ENCODE assay signal across 16 mouse cellular contexts in genomic region chr2:112761196-112761913, GRCm38 (mm10).
A peak's percentile ranks its signal among the peaks of the same experiment; 100 is the strongest.
DNase-seq lines count a peak whose midpoint lies in the region; ATAC-seq and TF ChIP-seq lines count a peak whose summit lies in the region.
"Had no signal": no experiment of that assay in that cellular context is flagged by ENCODE, and none has a peak within 500 bp of the region (broad histone marks: within the 10 kb centered on the region; RNA-seq: fewer than 3 reads in every experiment).

No protein-coding gene starts in this region.

- peak overlapping the region; percentile 21 for H3K27ac ChIP-seq in forebrain, embryonic 13.5 days
- H3K27ac ChIP-seq in forebrain, embryonic 11.5 days (ENCODE audit: low read depth, low read length): no peak overlapping the region
- no peak overlapping the region for H3K27ac ChIP-seq in midbrain, embryonic 11.5 days (ENCODE audit: low read depth, low read length)
- no peak overlapping the region for H3K27ac ChIP-seq in midbrain, embryonic 14.5 days (replicated peaks; ENCODE audit: low read depth, low read length)
- H3K27ac ChIP-seq in forebrain, embryonic 15.5 days (replicated peaks): peak overlapping the region; percentile 53
- no peak overlapping the region for H3K27ac ChIP-seq in gastrocnemius, adult 2 months
- H3K27ac ChIP-seq: heart, embryonic 15.5 days; limb, embryonic 12.5 days; liver, embryonic 14.5 days had no signal

- no peaks in the 10 kb centered on the region for H3K27me3 ChIP-seq in forebrain, embryonic 13.5 days
- no peaks in the 10 kb centered on the region for H3K27me3 ChIP-seq in forebrain, embryonic 11.5 days (ENCODE audit: control insufficient read depth, insufficient read depth, low read length)
- no peaks in the 10 kb centered on the region for H3K27me3 ChIP-seq in midbrain, embryonic 11.5 days (ENCODE audit: control insufficient read depth, insufficient read depth, low read length)
- H3K27me3 ChIP-seq in midbrain, embryonic 14.5 days (ENCODE audit: control insufficient read depth, insufficient read depth, low read length): no peaks in the 10 kb centered on the region
- no peaks in the 10 kb centered on the region for H3K27me3 ChIP-seq in forebrain, embryonic 15.5 days
- H3K27me3 ChIP-seq: heart, embryonic 15.5 days had no signal

- WGBS in forebrain, embryonic 13.5 days: 63% methylated on average over 6 of the region's 6 CpGs
- 78% methylated on average over 6 of the region's 6 CpGs for WGBS in forebrain, embryonic 11.5 days
- 77% methylated on average over 6 of the region's 6 CpGs for WGBS in midbrain, embryonic 11.5 days
- WGBS in midbrain, embryonic 14.5 days: 72% methylated on average over 6 of the region's 6 CpGs
- WGBS in forebrain, embryonic 15.5 days: 41% methylated on average over 6 of the region's 6 CpGs

- intact Hi-C loops in gastrocnemius, adult 2 months (cut with DNase I): loop anchor here (10.0 kb wide), 1 partner anchor 227 kb away; no protein-coding TSS in a partner anchor

- H3K9ac ChIP-seq in forebrain, embryonic 13.5 days: no peak overlapping the region
- no peak overlapping the region for H3K9ac ChIP-seq in forebrain, embryonic 11.5 days (ENCODE audit: low read length)
- no peak overlapping the region for H3K9ac ChIP-seq in midbrain, embryonic 11.5 days (ENCODE audit: low read length)
- H3K9ac ChIP-seq in midbrain, embryonic 14.5 days (replicated peaks; ENCODE audit: low read length): no peak overlapping the region
- no peak overlapping the region for H3K9ac ChIP-seq in forebrain, embryonic 15.5 days (replicated peaks)
- H3K9ac ChIP-seq: heart, embryonic 15.5 days; limb, embryonic 12.5 days; liver, embryonic 14.5 days had no signal

- no peaks in the 10 kb centered on the region for H3K9me3 ChIP-seq in forebrain, embryonic 13.5 days (replicated peaks)
- H3K9me3 ChIP-seq in forebrain, embryonic 11.5 days (ENCODE audit: control insufficient read depth, low read length): no peaks in the 10 kb centered on the region
- no peaks in the 10 kb centered on the region for H3K9me3 ChIP-seq in midbrain, embryonic 11.5 days (ENCODE audit: control insufficient read depth, low read length)
- H3K9me3 ChIP-seq in midbrain, embryonic 14.5 days (ENCODE audit: control insufficient read depth, low read length): no peaks in the 10 kb centered on the region
- H3K9me3 ChIP-seq in forebrain, embryonic 15.5 days: no peaks in the 10 kb centered on the region
- H3K9me3 ChIP-seq: G1E; heart, embryonic 15.5 days; limb, embryonic 12.5 days had no signal

- ATAC-seq in forebrain, embryonic 13.5 days: peak; percentile 71
- no peak for ATAC-seq in forebrain, embryonic 11.5 days (replicated peaks; ENCODE audit: low FRiP score)
- peak; percentile 8; the same call in 1 of the 2 replicates for ATAC-seq in midbrain, embryonic 11.5 days (ENCODE audit: low FRiP score)
- no peak for ATAC-seq in midbrain, embryonic 14.5 days (ENCODE audit: low FRiP score, low TSS enrichment)
- peak; percentile 80 for ATAC-seq in forebrain, embryonic 15.5 days (replicated peaks)

- H3K4me2 ChIP-seq in forebrain, embryonic 13.5 days: no peak overlapping the region
- H3K4me2 ChIP-seq in forebrain, embryonic 11.5 days (ENCODE audit: low read depth, low read length, severe bottlenecking): no peak overlapping the region
- H3K4me2 ChIP-seq in midbrain, embryonic 11.5 days: no peak overlapping the region
- no peak overlapping the region for H3K4me2 ChIP-seq in midbrain, embryonic 14.5 days (ENCODE audit: low read length)
- no peak overlapping the region for H3K4me2 ChIP-seq in forebrain, embryonic 15.5 days (replicated peaks)
- H3K4me2 ChIP-seq: heart, embryonic 15.5 days; limb, embryonic 12.5 days had no signal

- TF ChIP-seq CTCF in gastrocnemius, adult 2 months (IDR thresholded peaks at IDR 0.05): no peak

- H3K4me1 ChIP-seq in forebrain, embryonic 13.5 days: peaks cover 8% of the 10 kb centered on the region
- no peaks in the 10 kb centered on the region for H3K4me1 ChIP-seq in forebrain, embryonic 11.5 days (replicated peaks; ENCODE audit: control insufficient read depth, insufficient read depth, low read length)
- no peaks in the 10 kb centered on the region for H3K4me1 ChIP-seq in midbrain, embryonic 11.5 days (ENCODE audit: control insufficient read depth, insufficient read depth, low read length)
- no peaks in the 10 kb centered on the region for H3K4me1 ChIP-seq in midbrain, embryonic 14.5 days (ENCODE audit: control insufficient read depth, insufficient read depth, low read length)
- H3K4me1 ChIP-seq in forebrain, embryonic 15.5 days: peaks cover 12% of the 10 kb centered on the region; the same call in 1 of the 2 replicates
- H3K4me1 ChIP-seq: heart, embryonic 15.5 days; limb, embryonic 12.5 days had no signal

- H3K36me3 ChIP-seq in forebrain, embryonic 13.5 days (ENCODE audit: poor library complexity, severe bottlenecking): no peaks in the 10 kb centered on the region
- H3K36me3 ChIP-seq in forebrain, embryonic 11.5 days (ENCODE audit: control insufficient read depth, insufficient read depth, low read length): no peaks in the 10 kb centered on the region
- H3K36me3 ChIP-seq in midbrain, embryonic 11.5 days (ENCODE audit: control insufficient read depth, insufficient read depth, low read length): no peaks in the 10 kb centered on the region
- H3K36me3 ChIP-seq in midbrain, embryonic 14.5 days (ENCODE audit: control insufficient read depth, insufficient read depth, low read length): no peaks in the 10 kb centered on the region
- H3K36me3 ChIP-seq in forebrain, embryonic 15.5 days: no peaks in the 10 kb centered on the region
- H3K36me3 ChIP-seq: G1E; heart, embryonic 15.5 days; limb, embryonic 12.5 days had no signal

- no peak overlapping the region for H3K4me3 ChIP-seq in forebrain, embryonic 13.5 days
- no peak overlapping the region for H3K4me3 ChIP-seq in forebrain, embryonic 11.5 days (ENCODE audit: low read depth, low read length)
- no peak overlapping the region for H3K4me3 ChIP-seq in midbrain, embryonic 11.5 days (ENCODE audit: low read depth, low read length)
- no peak overlapping the region for H3K4me3 ChIP-seq in midbrain, embryonic 14.5 days (replicated peaks; ENCODE audit: low read depth, low read length)
- H3K4me3 ChIP-seq in forebrain, embryonic 15.5 days: no peak overlapping the region
- no peak overlapping the region for H3K4me3 ChIP-seq in gastrocnemius, adult 2 months
- H3K4me3 ChIP-seq: heart, embryonic 15.5 days; limb, embryonic 12.5 days had no signal

- no peak for DNase-seq in forebrain, embryonic 11.5 days (ENCODE audit: low spot score)
- DNase-seq in midbrain, embryonic 11.5 days (ENCODE audit: low spot score, missing footprints): no peak
- DNase-seq in midbrain, embryonic 14.5 days: no peak
- DNase-seq in retina, embryonic 14.5 days (ENCODE audit: low spot score): peak; percentile 10
- no peak for DNase-seq in gastrocnemius, adult 2 months
- DNase-seq: cerebellum, adult 18-20 months; gastrocnemius, postnatal 36 days; lung, postnatal 14 days; right cerebral cortex, postnatal 4 days; thymus, adult 18-20 months had no signal

Comparison
In these comparisons a context has a peak if more than half of its experiments do, and no peak if none do; other contexts are left out.
1. ATAC-seq: peak in forebrain, embryonic 13.5 days (single experiment), midbrain, embryonic 11.5 days (single experiment) and forebrain, embryonic 15.5 days (single experiment); none in forebrain, embryonic 11.5 days (single experiment) and midbrain, embryonic 14.5 days (single experiment).
2. H3K27ac ChIP-seq: peak in forebrain, embryonic 13.5 days (single experiment) and forebrain, embryonic 15.5 days (single experiment); none in forebrain, embryonic 11.5 days (single experiment), midbrain, embryonic 11.5 days (single experiment), midbrain, embryonic 14.5 days (single experiment) and gastrocnemius, adult 2 months (single experiment).